Mouse (Mus musculus) heart, adult 2 months (tissue): ENCODE data around the gene Krt12.

Experiments
- CTCF ChIP-seq: fragments of 200-600 bp; IDR thresholded peaks from 2 replicates; pipeline ENCODE4 v1.8.1; 2022; ENCODE audit warnings: antibody characterized with exemption, mild to moderate bottlenecking, moderate library complexity
- EP300 ChIP-seq: fragments of 200-500 bp; IDR thresholded peaks from 2 replicates; pipeline ENCODE4 v1.6.1; 2011; ENCODE audit warnings: low read depth, low read length, control low read depth; ENCODE audit not compliant: insufficient read depth
- POLR2A ChIP-seq: fragments of 200-500 bp; IDR thresholded peaks from 2 replicates; pipeline ENCODE4 v1.6.1; 2011; ENCODE audit warnings: mild to moderate bottlenecking, low read depth, low read length, control low read depth; ENCODE audit not compliant: insufficient read depth

- TF ChIP-seq CTCF (no peak), POLR2A (no peak), EP300 (no peak)
Observed at GRCm38 (mm10) chr11:99469228-99469627, 47.2 kb upstream of the Krt12 start.
